Mouse (Mus musculus): ENCODE data around the gene Fam169b. TPM values are rescaled to one million over a fixed set of nuclear protein-coding genes. Genes with fewer than 3 reads are reported as not detected.

The Fam169b gene
- polyA plus RNA-seq, 1 experiment from 2014 or later, result 0.49 TPM

DNA sequence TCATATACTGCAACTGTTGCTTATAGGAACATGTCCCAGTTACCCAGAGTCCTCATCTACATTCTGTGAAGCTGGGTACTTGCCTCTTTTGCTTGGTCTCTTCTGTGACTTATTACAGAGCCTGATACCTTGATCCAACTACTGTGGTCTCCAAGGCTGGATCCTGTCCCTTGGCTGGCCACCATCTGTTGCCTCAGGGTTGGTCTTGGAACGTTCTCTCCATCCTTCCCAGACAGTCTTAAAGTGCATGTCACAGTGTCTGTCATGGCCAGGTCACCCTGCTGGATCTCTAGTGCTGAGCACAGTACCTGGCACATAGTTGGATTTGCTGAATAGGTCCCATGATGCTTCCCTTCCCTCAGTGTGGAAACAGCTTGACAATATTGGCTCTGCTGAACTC is 40.6 kb downstream of the Fam169b start:
- Histone ChIP-seq H3K27ac (no peak overlapping the region), H3K4me1 (0 out of 2 replicates have a peak, but pooled peaks cover 6% of the 10 kb centered on the region), H3K9ac (no peak overlapping the region), H3K36me3 (replicated peaks) (no peaks in the 10 kb centered on the region), H3K9me3 (no peaks in the 10 kb centered on the region), H3K27me3 (0 out of 2 replicates have a peak, but pooled peaks cover 2% of the 10 kb centered on the region), H3K4me2 (no peak overlapping the region), H3K4me3 (replicated peaks) (no peak overlapping the region)
- ATAC-seq (ENCODE audit: low FRiP score), result no peak
- 77% methylated on average over 1 of the region's 1 CpGs for WGBS

DNA sequence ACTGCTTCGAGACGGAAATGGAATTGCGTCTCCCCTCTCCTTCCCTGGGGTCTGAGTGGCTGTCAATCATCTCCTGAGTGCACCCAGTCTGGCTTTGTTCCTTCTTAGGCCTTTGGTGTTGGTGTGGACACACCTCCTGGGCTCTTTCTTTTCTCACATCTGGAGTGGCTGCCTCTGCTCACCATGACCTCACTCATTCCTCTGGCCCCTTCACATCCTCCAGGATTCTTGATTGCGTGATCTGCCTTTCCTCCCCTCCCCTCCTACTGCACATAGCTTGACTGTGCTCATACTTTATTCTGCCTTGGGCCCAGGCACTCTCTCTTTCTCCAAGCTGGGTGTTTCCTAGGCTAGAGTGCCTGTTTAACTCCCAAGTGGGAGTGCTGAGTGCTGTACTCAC is 41.4 kb downstream of the Fam169b start:
- Histone ChIP-seq H3K27me3 (0 out of 2 replicates have a peak, but pooled peaks cover 2% of the 10 kb centered on the region), H3K4me2 (no peak overlapping the region), H3K36me3 (replicated peaks) (no peaks in the 10 kb centered on the region), H3K4me3 (replicated peaks) (no peak overlapping the region), H3K27ac (no peak overlapping the region), H3K9ac (no peak overlapping the region), H3K4me1 (0 out of 2 replicates have a peak, but pooled peaks cover 6% of the 10 kb centered on the region), H3K9me3 (no peaks in the 10 kb centered on the region)
- WGBS, result 56% methylated on average over 4 of the region's 4 CpGs
- ATAC-seq (ENCODE audit: low FRiP score), result no peak

DNA sequence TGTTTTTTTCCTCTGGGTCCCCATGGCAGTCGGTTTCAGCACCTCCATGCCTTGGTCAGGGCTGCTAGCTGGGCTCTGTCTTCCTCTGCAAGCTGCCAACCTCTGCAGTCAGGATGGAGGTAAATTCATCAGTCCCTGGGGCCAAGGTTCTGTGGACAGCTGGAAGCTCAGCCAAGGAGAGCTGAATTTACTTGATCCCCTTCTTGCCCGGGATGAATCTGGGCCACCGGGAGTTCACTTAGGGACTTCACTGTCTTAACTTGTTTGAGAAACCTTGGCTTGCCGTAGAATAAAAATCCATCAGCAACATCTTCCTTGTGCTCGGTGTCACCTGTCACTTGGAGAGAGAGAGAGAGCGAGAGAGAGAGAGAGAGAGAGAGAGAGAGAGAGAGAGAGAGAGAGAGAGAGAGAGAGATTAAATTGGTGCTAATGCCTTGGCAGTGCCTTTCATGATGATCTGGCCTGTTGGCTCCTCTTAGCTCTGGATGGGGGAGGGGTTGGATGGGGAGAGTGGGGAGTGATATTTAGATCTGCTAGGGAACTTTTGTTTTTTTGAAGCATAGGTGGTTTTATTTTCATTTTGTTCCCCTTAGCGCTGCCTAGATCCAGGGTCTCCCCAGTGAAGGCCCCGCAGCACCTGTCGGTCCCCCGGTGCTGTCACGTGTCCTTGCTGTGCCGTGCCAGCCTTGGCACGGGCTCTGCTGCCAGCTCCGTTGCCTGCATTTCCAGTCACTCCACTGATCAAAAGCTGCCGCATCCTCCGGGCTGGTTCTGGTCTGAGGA is 44.6 kb downstream of the Fam169b start:
- Histone ChIP-seq H3K36me3 (replicated peaks) (no peaks in the 10 kb centered on the region), H3K27ac (no peak overlapping the region), H3K4me2 (no peak overlapping the region), H3K27me3 (0 out of 2 replicates have a peak, but pooled peaks cover 2% of the 10 kb centered on the region), H3K9ac (no peak overlapping the region), H3K4me3 (replicated peaks) (no peak overlapping the region), H3K9me3 (no peaks in the 10 kb centered on the region), H3K4me1 (0 out of 2 replicates have a peak, but pooled peaks cover 2% of the 10 kb centered on the region)
- no peak for ATAC-seq (ENCODE audit: low FRiP score)
- 89% methylated on average over 15 of the region's 16 CpGs for WGBS

DNA sequence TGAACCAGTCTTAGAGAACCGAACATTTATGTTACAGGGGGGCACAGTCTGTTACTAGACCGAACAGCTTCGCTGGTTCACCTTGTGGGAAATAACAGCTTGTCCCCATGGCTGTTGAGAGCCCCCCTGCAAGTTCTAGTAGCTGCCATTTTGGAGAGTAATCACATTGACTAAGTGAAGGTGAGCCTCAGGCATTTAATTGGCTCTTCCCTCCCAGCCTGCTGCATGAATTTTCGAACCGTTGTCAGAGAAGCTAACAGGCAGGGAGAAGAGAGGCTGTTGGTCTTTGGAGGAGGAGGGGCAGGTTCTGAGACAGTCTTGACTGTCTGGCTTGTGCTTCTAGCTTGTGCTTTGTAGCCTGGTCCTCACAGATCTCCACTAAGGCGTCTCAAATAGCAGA is 45.3 kb downstream of the Fam169b start:
- 66% methylated on average over 6 of the region's 6 CpGs for WGBS

DNA sequence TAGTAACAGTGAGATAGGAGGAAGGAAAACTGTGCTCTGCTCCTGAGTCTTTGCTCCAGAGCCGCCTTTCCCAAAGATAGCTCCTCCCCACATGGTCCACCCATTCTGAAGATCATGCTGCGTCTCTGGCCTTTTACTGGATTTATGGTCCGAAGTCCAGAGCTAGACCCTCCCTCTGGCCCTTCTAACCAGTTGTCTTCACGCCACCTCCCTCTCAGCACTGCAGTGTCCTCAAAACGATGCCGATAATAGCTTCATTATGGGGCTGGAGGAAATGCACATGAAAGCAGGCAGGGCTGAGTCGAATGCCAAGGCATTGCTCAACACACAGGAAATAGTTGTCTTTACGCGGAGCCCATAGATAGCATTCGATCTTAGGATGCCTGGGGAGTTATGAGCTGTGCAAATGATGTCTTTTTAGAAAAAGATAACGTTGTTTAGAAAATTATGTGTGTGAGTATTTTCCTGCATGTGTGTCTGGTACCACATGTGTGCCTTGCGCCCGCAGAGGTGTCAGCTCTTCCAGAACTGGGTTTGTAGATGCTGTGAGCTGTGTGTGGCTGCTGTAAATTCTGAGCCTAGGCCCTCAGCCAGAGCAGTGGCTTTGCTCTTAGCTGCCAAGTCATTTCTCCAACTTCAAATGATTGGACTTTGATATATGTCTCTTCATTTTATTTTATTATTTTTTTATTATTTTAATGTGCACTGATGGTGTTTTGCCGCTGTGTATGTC is 46.6 kb downstream of the Fam169b start:
- Histone ChIP-seq H3K4me3 (replicated peaks) (no peak overlapping the region), H3K36me3 (replicated peaks) (no peaks in the 10 kb centered on the region), H3K4me1 (no peaks in the 10 kb centered on the region), H3K27me3 (0 out of 2 replicates have a peak, but pooled peaks cover 2% of the 10 kb centered on the region), H3K9me3 (no peaks in the 10 kb centered on the region), H3K4me2 (no peak overlapping the region), H3K9ac (no peak overlapping the region), H3K27ac (no peak overlapping the region)
- 86% methylated on average over 14 of the region's 14 CpGs for WGBS
- no peak for ATAC-seq (ENCODE audit: low FRiP score)

More for the DNA sequence above, 45.3 kb downstream of the Fam169b start:
- Histone ChIP-seq H3K4me3 (replicated peaks) (no peak overlapping the region), H3K4me2 (no peak overlapping the region), H3K4me1 (no peaks in the 10 kb centered on the region), H3K9me3 (no peaks in the 10 kb centered on the region), H3K27me3 (0 out of 2 replicates have a peak, but pooled peaks cover 2% of the 10 kb centered on the region), H3K36me3 (replicated peaks) (no peaks in the 10 kb centered on the region), H3K27ac (no peak overlapping the region), H3K9ac (no peak overlapping the region)
- ATAC-seq (ENCODE audit: low FRiP score), result no peak

DNA sequence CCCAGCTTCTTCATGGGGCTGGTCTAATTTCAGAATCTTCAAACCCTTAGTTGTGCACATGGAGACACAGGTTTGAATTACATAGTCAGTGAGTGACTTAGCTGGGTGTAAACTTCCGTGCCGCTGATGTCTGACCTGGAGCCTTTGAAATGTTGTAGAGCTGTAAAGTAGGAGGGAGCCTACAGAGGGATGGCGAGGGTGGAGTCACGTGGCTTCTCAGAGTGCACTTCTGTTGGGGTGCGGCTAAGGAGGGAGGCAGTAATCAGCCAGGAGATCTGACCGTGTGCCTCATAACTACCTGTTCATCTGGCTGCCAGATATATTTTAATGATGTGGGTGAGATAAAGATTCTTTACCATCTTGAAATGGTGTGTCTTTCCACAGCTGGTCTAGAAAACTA is 49.4 kb downstream of the Fam169b start:
- Histone ChIP-seq H3K4me2 (no peak overlapping the region), H3K9me3 (no peaks in the 10 kb centered on the region), H3K9ac (no peak overlapping the region), H3K27me3 (no peaks in the 10 kb centered on the region), H3K4me1 (no peaks in the 10 kb centered on the region), H3K27ac (no peak overlapping the region), H3K4me3 (replicated peaks) (no peak overlapping the region), H3K36me3 (replicated peaks) (no peaks in the 10 kb centered on the region)
- no peak for ATAC-seq (ENCODE audit: low FRiP score)
- 90% methylated on average over 6 of the region's 6 CpGs for WGBS

DNA sequence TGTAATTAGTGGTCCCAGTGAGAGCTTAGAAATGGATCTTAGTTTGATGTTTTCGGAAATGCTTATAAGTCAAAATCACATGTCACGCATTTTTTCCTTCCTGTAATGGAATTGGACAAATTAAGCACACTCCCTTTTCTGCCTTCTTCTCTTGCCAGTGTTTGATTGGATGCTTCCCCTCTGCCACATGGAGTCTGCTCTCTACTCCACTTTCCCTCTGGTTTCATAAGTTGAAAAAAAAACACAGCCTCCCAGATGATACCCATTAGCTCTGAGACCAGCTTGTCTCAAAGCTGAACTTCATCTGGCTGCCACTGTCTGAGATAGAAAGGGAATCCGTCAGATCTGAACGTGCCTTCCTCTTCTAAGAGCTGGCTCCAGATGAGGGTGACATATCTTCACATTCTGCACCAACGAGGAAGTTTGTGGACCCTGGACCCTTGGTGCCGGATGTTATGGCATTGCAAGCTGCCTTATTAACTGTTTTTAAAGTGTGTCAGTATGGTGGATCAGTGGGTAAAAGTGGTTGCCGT is 52.6 kb downstream of the Fam169b start:
- H3K4me3 ChIP-seq (replicated peaks), result no peak overlapping the region
- 77% methylated on average over 7 of the region's 7 CpGs for WGBS
- no peak for ATAC-seq (ENCODE audit: low FRiP score)

DNA sequence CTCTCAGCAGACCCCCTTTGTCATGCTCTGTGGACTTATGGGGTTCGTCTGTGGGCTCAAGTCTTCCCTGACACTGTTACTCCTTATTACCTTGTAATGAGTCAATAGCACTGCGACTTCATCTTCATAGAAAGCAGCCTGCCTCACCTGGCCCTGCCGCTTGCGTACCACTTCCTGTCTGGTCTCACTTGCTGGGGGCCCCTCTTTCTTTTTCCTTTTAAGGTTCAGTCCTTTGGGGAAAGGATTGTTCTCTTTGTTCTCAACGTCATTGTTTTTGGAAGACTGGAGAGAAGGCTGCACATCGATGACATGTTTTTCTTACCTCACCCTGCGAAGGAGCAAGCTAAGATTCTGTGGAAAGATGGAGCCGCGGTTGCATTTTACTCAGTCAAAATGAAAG is 55.4 kb downstream of the Fam169b start:
- no peaks in the 10 kb centered on the region for H3K36me3 ChIP-seq (replicated peaks)
- no peak overlapping the region for H3K4me2 ChIP-seq
- 84% methylated on average over 9 of the region's 9 CpGs for WGBS
- H3K4me1 ChIP-seq, result no peaks in the 10 kb centered on the region
- no peak overlapping the region for H3K27ac ChIP-seq
- no peak overlapping the region for H3K9ac ChIP-seq
- no peak overlapping the region for H3K4me3 ChIP-seq (replicated peaks)
- no peaks in the 10 kb centered on the region for H3K9me3 ChIP-seq
- no peak for ATAC-seq (ENCODE audit: low FRiP score)
- no peaks in the 10 kb centered on the region for H3K27me3 ChIP-seq

More for the DNA sequence above, 52.6 kb downstream of the Fam169b start:
- Histone ChIP-seq H3K4me1 (no peaks in the 10 kb centered on the region), H3K27ac (no peak overlapping the region), H3K9me3 (no peaks in the 10 kb centered on the region), H3K4me2 (no peak overlapping the region), H3K27me3 (no peaks in the 10 kb centered on the region), H3K9ac (no peak overlapping the region), H3K36me3 (replicated peaks) (no peaks in the 10 kb centered on the region)

DNA sequence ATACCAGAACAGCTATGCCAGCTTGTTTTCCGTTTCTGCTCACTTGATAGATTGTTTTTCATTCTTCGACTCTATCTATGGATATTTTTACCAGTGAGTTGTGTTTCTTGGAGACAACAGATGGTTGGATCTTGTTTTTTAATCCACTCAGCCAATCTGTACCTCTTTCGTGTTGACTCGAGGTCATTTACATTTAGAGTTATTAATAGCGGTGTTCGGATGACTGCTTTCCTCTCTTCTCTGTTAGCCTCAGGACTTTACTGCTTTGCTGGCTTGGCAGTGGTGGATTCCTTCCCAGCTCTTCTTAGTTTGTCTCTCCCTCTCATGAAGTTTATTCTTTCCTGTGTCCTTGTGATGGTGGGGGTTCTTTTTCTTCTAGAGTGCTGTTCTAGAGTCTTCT is 59.2 kb downstream of the Fam169b start:
- whole genome bisulfite sequencing, result 95% methylated on average over 6 of the region's 6 CpGs
- no peak for ATAC-seq (ENCODE audit: low FRiP score)
- H3K9me3 ChIP-seq, result no peaks in the 10 kb centered on the region
- no peak overlapping the region for H3K9ac ChIP-seq
- H3K4me2 ChIP-seq, result no peak overlapping the region
- no peaks in the 10 kb centered on the region for H3K36me3 ChIP-seq (replicated peaks)
- H3K27ac ChIP-seq, result no peak overlapping the region
- H3K4me3 ChIP-seq (replicated peaks), result no peak overlapping the region
- H3K27me3 ChIP-seq, result no peaks in the 10 kb centered on the region
- H3K4me1 ChIP-seq, result no peaks in the 10 kb centered on the region

DNA sequence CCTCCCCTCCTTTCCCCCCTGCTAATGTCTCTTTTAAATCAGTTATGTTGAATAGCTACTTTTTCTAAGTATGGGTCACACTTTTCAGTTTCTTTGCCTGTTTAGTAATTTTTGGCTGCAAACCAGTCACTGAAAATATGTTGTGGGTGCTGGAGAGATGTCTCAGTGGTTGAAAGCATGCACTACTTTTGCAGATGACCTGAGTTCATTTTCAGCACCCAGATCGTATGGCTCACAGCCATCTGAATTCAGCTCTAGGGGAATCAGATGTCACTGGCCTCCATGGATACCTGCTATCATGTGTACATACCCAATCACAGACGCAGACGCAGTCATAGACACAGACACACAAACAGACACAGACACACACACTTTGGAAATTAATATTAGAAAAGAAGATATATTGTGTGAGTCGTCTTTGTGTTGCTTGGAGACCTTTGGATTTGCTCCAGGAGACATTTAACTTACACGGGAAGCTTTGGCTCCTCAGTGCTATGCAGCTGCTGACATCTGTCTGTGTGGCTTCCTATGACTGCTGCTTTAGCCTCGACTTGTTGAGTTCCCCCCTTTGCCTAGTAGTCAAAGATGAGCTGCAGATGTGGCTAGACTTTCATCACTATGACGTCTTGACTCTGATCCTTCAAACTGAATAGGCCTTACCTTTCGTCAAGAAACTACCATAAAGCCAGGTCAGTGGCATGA is 63.6 kb downstream of the Fam169b start:
- Histone ChIP-seq H3K27me3 (no peaks in the 10 kb centered on the region), H3K4me1 (no peaks in the 10 kb centered on the region), H3K4me2 (no peak overlapping the region), H3K27ac (no peak overlapping the region), H3K9ac (no peak overlapping the region), H3K36me3 (replicated peaks) (no peaks in the 10 kb centered on the region), H3K9me3 (no peaks in the 10 kb centered on the region), H3K4me3 (replicated peaks) (no peak overlapping the region)
- no peak for ATAC-seq (ENCODE audit: low FRiP score)
- 88% methylated on average over 8 of the region's 8 CpGs for WGBS

DNA sequence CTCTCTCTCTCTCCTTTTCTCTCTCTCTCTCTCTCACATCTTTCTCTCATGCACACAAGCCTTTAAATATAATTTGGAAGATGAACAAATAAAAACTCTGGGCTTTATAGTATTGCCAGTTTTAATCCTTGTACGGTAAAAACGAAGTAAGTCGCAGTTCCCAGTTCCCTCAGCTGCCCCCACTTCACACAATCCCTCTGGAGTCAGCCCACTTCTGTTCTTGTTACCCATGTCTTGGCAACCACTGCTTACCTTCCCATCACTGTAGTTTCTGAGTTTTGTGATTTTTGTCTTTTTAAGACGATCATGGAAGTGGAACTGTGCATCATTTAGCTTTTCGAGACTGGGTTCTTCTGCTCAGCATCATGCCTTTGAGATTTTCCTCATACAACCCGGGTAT is 65.0 kb downstream of the Fam169b start:
- Histone ChIP-seq H3K36me3 (replicated peaks) (no peaks in the 10 kb centered on the region), H3K9ac (no peak overlapping the region), H3K4me1 (no peaks in the 10 kb centered on the region), H3K27me3 (no peaks in the 10 kb centered on the region), H3K4me2 (no peak overlapping the region), H3K9me3 (no peaks in the 10 kb centered on the region), H3K4me3 (replicated peaks) (no peak overlapping the region), H3K27ac (no peak overlapping the region)
- 70% methylated on average over 6 of the region's 6 CpGs for WGBS
- ATAC-seq (ENCODE audit: low FRiP score), result no peak

DNA sequence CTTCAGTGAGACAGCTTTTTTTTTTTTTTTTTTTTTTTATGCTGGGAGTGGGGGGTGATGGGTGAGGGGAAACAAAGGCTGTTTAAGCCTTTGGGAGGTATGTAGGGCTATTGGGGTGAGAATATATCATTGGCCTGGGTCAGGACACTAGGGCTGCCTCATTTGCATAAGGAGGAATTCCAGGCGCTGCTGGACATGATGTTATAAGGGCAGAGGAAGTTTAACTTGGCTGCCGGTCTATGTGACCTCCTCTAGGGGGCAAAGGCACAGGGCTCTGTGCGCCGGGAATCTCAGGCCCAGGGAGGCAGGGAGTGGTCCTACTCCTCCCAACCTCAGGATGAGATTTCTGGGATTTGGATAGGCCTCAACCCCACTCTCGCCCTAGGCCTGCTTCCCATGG is 70.9 kb downstream of the Fam169b start:
- H3K4me3 ChIP-seq (replicated peaks), result no peak overlapping the region
- H3K4me1 ChIP-seq, result no peaks in the 10 kb centered on the region
- no peak overlapping the region for H3K4me2 ChIP-seq
- no peak overlapping the region for H3K9ac ChIP-seq
- WGBS, result 59% methylated on average over 5 of the region's 5 CpGs
- no peaks in the 10 kb centered on the region for H3K36me3 ChIP-seq (replicated peaks)
- no peak for ATAC-seq (ENCODE audit: low FRiP score)
- no peak overlapping the region for H3K27ac ChIP-seq
- no peaks in the 10 kb centered on the region for H3K27me3 ChIP-seq
- no peaks in the 10 kb centered on the region for H3K9me3 ChIP-seq
